Mouse (Mus musculus) kidney, embryonic 16.5 days (tissue): ENCODE results near the gene Vsig10. TPM values are rescaled to one million over a fixed set of nuclear protein-coding genes. Genes with fewer than 3 reads are reported as not detected.
"Not testable (repeated sequence)": the region's sequence is repeated elsewhere in the genome, so short reads cannot be mapped to it uniquely, and the experiment has no call there.

Experiments used
- ATAC-seq: fragments of 200-750 bp; cut with Nextera tagmentation; 2 replicates; pipeline ENCODE4 v1.8.0; 2017; ENCODE audit warnings: moderate TSS enrichment; ENCODE audit not compliant: low FRiP score, low TSS enrichment
- H3K27ac ChIP-seq: fragments of 300-500 bp; sonication (generic); 2 replicates; pipeline ENCODE4 v1.5.1; 2014; ENCODE audit warnings: low read length
- H3K27me3 ChIP-seq: fragments of 300-500 bp; sonication (generic); 2 replicates; pipeline ENCODE4 v1.6.1; 2014; ENCODE audit warnings: low read length, control low read depth, mixed read lengths; ENCODE audit not compliant: insufficient read depth
- H3K36me3 ChIP-seq: fragments of 300-500 bp; sonication (generic); 2 replicates; pipeline ENCODE4 v1.6.1; 2014; ENCODE audit warnings: low read length, control low read depth, mixed read lengths; ENCODE audit not compliant: insufficient read depth
- H3K4me1 ChIP-seq: fragments of 300-500 bp; sonication (generic); 2 replicates; pipeline ENCODE4 v1.6.1; 2014; ENCODE audit warnings: low read length, control low read depth, mixed read lengths; ENCODE audit not compliant: insufficient read depth
- H3K4me2 ChIP-seq: fragments of 300-500 bp; sonication (generic); replicated peaks from 2 replicates; pipeline ENCODE4 v1.6.1; 2014; ENCODE audit warnings: low read depth, low read length
- H3K4me3 ChIP-seq: fragments of 300-500 bp; sonication (generic); 2 replicates; pipeline ENCODE4 v1.5.1; 2014; ENCODE audit warnings: mild to moderate bottlenecking, low read length
- H3K9ac ChIP-seq: fragments of 300-500 bp; sonication (generic); replicated peaks from 2 replicates; pipeline ENCODE4 v1.6.1; 2014; ENCODE audit warnings: low read length
- H3K9me3 ChIP-seq: fragments of 300-500 bp; sonication (generic); 2 replicates; pipeline ENCODE4 v1.6.1; 2016; ENCODE audit warnings: low read length, control low read depth
- WGBS: fragments of 180-500 bp; shearing (Covaris S2); extraction: QIAGEN DNeasy Blood & Tissue Kit; methylation state at CpG from one replicate; pipeline ENCODE4 v1.1.7; 2014; 5-methylcytosine and 5-hydroxymethylcytosine counted together
- polyA plus RNA-seq: library from polyadenylated mRNA; unstranded; fragments of >200 nt; fragmentation: Nextera tagmentation; extraction: Ambion mirVana; gene quantifications from 2 replicates; pipeline ENCODE4 v1.2.1, GENCODE M21; 2015

The Vsig10 gene
- polyA plus RNA-seq, 1 experiment from 2014 or later: 14.6 TPM

DNA sequence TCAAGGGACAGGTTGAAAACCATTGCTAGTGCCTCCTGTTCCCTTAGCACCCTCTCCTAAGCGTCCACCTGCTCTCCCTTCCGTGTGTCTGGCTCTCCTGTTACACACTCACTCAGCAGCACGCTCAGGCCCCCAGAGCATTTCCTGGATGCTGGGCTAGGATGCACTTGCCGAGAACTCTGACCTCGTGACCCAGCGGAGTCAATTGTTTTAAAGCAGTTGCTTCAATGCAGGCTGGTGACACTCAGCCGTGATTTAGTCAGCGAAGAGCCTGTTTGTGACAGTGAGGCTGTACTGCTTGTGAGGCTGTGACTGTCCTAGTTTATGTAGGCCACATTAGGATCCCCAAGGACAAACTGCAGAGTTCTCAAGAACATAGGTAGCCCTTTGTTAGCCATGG is 48.3 kb downstream of the Vsig10 start:
- Histone ChIP-seq H3K27me3 (no peaks in the 10 kb centered on the region), H3K9ac (no peak overlapping the region), H3K4me1 (peaks cover 18% of the 10 kb centered on the region), H3K9me3 (no peaks in the 10 kb centered on the region), H3K27ac (no peak overlapping the region), H3K36me3 (peaks cover 48% of the 10 kb centered on the region), H3K4me3 (no peak overlapping the region), H3K4me2 (no peak overlapping the region)
- 20% methylated on average over 8 of the region's 8 CpGs for WGBS
- ATAC-seq: no peak

- Histone ChIP-seq H3K27me3 (no peaks in the 10 kb centered on the region), H3K9me3 (no peaks in the 10 kb centered on the region), H3K27ac (no peak overlapping the region), H3K4me1 (no peaks in the 10 kb centered on the region), H3K9ac (no peak overlapping the region), H3K4me2 (no peak overlapping the region), H3K36me3 (peaks cover 68% of the 10 kb centered on the region), H3K4me3 (no peak overlapping the region)
- WGBS: 77% methylated on average over 10 of the region's 10 CpGs
- no peak for ATAC-seq
Measured at GRCm38 (mm10) chr5:117370592-117370991, 51.7 kb downstream of the Vsig10 start.

DNA sequence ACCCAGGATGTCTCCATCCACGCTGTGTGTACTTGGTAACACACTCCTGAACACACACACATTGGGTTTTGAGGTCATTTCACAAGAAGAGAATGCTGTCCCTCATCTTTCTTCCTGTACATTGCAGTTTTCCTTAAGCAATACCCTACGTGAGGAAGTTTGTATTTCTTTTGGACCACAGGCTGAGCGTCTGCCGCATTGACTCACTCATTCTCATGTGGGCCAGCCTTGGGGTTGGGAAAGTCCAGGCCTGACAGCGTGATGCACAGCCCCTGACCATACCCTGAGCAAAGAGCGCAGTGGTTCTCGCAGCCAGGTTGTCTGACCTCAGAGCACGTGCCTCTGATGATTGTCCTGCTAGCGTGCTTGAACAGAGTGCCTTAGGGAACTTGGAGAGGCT is 54.5 kb downstream of the Vsig10 start:
- no peaks in the 10 kb centered on the region for H3K9me3 ChIP-seq
- no peak overlapping the region for H3K4me3 ChIP-seq
- no peak overlapping the region for H3K9ac ChIP-seq
- H3K36me3 ChIP-seq: peaks cover 76% of the 10 kb centered on the region
- no peak overlapping the region for H3K27ac ChIP-seq
- 87% methylated on average over 9 of the region's 9 CpGs for WGBS
- no peaks in the 10 kb centered on the region for H3K27me3 ChIP-seq
- H3K4me2 ChIP-seq: no peak overlapping the region
- H3K4me1 ChIP-seq: no peaks in the 10 kb centered on the region
- ATAC-seq: no peak

DNA sequence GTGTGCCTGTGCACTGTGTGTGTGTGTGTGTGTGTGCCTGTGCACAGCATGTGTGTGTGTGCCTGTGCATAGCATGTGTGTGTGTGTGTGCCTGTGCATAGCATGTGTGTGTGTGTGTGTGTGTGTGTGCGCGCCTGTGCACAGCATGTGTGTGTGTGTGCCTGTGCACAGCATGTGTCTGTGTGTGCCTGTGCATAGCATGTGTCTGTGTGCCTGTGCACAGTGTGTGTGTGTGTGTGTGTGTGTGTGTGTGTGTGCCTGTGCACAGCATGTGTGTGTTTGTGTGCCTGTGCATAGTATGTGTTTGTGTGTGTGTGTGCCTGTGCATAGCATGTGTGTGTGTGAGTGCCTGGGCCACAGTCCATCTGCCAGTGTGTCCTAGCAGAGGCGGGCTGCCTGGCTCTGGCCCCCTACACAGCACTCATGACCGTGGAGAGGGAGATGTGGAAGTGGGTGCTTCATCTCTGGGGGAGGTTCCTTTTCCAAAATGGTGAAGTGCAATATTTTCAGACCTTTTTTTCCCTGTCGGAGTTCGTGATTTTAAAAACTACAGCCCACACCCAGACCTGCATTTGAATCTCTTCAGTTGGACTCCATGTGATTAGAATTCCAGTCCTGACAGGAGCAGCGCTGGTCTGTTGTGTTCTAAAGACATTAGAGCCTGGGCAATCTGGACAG is 55.6 kb downstream of the Vsig10 start:
- Histone ChIP-seq H3K27me3 (no peaks in the 10 kb centered on the region), H3K27ac (no peak overlapping the region), H3K4me1 (no peaks in the 10 kb centered on the region), H3K36me3 (peaks cover 69% of the 10 kb centered on the region), H3K4me2 (no peak overlapping the region), H3K9me3 (no peaks in the 10 kb centered on the region), H3K9ac (no peak overlapping the region), H3K4me3 (no peak overlapping the region)
- ATAC-seq: no peak
- 89% methylated on average over 7 of the region's 7 CpGs for WGBS

DNA sequence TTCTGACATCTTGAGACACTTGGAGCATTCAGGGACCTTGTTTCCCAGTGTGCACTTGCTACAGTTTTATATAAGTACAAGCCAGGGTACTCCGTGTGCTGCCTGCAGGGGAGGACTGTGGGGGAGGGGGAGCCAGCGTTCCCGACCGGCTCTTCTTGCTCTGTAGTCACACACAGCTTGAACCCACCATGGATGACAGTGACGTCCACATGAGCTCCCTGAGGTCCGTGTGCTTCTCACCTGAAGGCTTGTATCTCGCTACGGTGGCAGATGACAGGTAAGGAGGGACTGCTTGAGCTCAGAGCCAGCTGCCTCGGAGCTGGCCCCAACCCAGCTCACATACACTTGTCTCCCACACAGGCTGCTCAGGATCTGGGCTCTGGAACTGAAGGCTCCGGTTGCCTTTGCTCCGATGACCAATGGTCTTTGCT is 57.5 kb downstream of the Vsig10 start:
- WGBS: 75% methylated on average over 11 of the region's 11 CpGs
- Histone ChIP-seq H3K9ac (no peak overlapping the region), H3K9me3 (no peaks in the 10 kb centered on the region), H3K4me1 (no peaks in the 10 kb centered on the region), H3K4me3 (no peak overlapping the region), H3K27ac (no peak overlapping the region), H3K36me3 (peaks cover 72% of the 10 kb centered on the region), H3K27me3 (no peaks in the 10 kb centered on the region), H3K4me2 (no peak overlapping the region)
- no peak for ATAC-seq

DNA sequence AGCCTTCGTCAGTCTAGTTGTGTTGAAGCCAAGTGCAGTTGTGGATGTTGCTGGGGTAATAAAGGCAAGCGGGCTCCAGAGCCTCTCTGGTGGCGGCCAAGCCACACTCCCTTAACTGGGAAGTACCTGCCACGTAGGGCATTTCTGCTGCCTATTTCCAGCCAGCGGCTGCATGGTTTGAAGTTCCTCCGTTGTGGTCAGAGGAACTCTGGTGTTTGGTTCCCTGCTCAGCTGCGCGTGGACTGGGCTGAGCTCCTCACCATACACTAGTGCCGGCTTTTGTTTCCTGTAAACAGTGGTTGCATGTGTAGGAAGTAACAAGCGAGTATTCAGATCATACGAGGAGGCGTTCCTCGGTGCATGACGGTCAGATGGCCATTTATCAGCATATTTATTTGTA is 58.8 kb downstream of the Vsig10 start:
- not testable (repeated sequence) for H3K4me1 ChIP-seq, H3K27ac ChIP-seq, H3K4me3 ChIP-seq, ATAC-seq, H3K27me3 ChIP-seq, H3K9ac ChIP-seq, H3K9me3 ChIP-seq, H3K4me2 ChIP-seq
- peaks cover 72% of the 10 kb centered on the region for H3K36me3 ChIP-seq
- WGBS: 88% methylated on average over 14 of the region's 14 CpGs

DNA sequence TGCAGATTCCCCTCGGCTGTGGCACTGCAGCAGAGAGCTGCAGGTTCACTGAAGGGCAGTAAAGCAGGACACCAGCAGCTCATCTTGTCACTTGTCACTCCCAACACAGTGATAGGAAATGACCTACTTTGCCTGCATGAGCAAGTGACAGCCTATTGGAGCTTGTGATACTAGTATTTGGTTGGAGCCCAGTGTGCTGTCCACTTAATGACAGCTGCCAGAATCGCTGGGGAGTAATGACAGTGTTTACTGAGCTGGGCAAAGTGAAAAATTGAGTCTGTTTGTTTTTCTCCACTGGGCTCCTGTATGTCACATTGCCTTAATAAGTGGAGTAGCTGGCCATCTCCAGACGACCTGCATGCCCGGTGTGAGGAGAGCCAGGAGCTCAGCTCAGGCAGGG is 61.3 kb downstream of the Vsig10 start:
- ATAC-seq: no peak
- no peak overlapping the region for H3K4me2 ChIP-seq
- peaks cover 61% of the 10 kb centered on the region for H3K36me3 ChIP-seq
- 80% methylated on average over 4 of the region's 4 CpGs for WGBS
- H3K4me1 ChIP-seq: no peaks in the 10 kb centered on the region
- no peaks in the 10 kb centered on the region for H3K9me3 ChIP-seq
- H3K4me3 ChIP-seq: no peak overlapping the region
- H3K9ac ChIP-seq: no peak overlapping the region
- H3K27me3 ChIP-seq: no peaks in the 10 kb centered on the region
- no peak overlapping the region for H3K27ac ChIP-seq

- peaks cover 48% of the 10 kb centered on the region for H3K36me3 ChIP-seq
Measured at GRCm38 (mm10) chr5:117381785-117382184, 62.9 kb downstream of the Vsig10 start.

DNA sequence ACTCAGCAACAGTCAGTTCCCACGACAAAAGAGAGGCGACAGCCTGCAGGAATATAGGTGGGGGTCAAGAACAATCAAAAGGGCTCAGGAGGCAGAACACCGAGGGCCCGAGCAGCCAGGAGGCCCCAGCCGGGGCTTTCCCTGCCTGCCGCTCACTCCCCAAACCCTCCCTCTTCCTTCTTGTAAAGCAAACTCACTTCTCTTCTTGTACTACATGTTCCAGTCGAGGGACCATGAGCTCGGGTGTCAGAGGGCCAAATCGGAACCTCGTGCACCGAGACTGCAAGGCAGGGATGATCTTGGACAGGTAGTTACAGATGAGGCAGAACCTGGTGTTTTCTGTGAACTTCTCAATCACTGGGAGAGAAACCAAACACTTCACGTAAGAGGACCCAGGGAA is 64.3 kb downstream of the Vsig10 start:
- Histone ChIP-seq H3K9ac (no peak overlapping the region), H3K36me3 (peaks cover 43% of the 10 kb centered on the region), H3K27ac (no peak overlapping the region), H3K4me1 (peaks cover 9% of the 10 kb centered on the region), H3K4me2 (no peak overlapping the region), H3K9me3 (no peaks in the 10 kb centered on the region), H3K4me3 (no peak overlapping the region), H3K27me3 (no peaks in the 10 kb centered on the region)
- no peak for ATAC-seq
- 64% methylated on average over 12 of the region's 12 CpGs for WGBS

More at GRCm38 (mm10) chr5:117381785-117382184, 62.9 kb downstream of the Vsig10 start:
- Histone ChIP-seq H3K27me3 (no peaks in the 10 kb centered on the region), H3K9ac (no peak overlapping the region), H3K4me1 (no peaks in the 10 kb centered on the region), H3K4me3 (no peak overlapping the region), H3K9me3 (no peaks in the 10 kb centered on the region), H3K27ac (no peak overlapping the region), H3K4me2 (no peak overlapping the region)
- ATAC-seq: no peak
- 83% methylated on average over 7 of the region's 7 CpGs for WGBS

GRCm38 (mm10) chr5:117388296-117388751 is 69.4 kb downstream of the Vsig10 start:
- Histone ChIP-seq H3K9me3 (no peaks in the 10 kb centered on the region; the same call in 1 of the 2 replicates), H3K36me3 (peaks cover 9% of the 10 kb centered on the region), H3K27me3 (no peaks in the 10 kb centered on the region), H3K4me1 (peaks cover 11% of the 10 kb centered on the region), H3K27ac (0 out of 2 replicates have a peak overlapping the region, but pooled peaks have one; percentile 56), H3K9ac (peak overlapping the region; percentile 91), H3K4me2 (peak overlapping the region; percentile 70), H3K4me3 (peak overlapping the region; percentile 74)
- 11% methylated on average over 16 of the region's 16 CpGs for WGBS
- peak; percentile 33 for ATAC-seq
